Mouse (Mus musculus): Measurements from ENCODE around the gene Otop3. TPM values are rescaled to one million over a fixed set of nuclear protein-coding genes. Genes with fewer than 3 reads are reported as not detected.

The Otop3 gene
- polyA plus RNA-seq, 1 experiment from 2014 or later: 2.7 TPM

DNA sequence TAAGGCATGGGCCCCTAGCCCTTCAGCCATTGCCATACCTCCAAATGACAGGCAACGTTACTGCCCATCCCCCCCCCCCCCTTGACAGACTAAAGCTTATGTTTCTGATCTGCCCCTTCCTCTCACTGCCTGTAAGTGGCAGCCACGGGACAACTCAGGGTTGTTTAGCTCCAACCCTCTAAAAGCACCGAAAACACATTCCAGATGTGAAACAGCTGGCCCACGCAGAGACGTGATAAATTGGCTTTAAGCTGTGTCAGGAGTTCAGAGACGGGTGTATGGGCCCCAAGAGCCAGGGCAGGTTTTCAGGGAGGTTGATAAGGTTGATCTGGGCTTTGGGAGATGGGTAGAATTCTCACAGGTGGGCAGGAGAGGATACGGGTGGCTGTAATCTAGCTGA lies 11.0 kb downstream of the Otop3 start:
- H3K9me3 ChIP-seq: no peaks in the 10 kb centered on the region
- peaks cover 23% of the 10 kb centered on the region for H3K4me1 ChIP-seq
- no peak overlapping the region for H3K9ac ChIP-seq
- H3K27ac ChIP-seq: no peak overlapping the region
- H3K27me3 ChIP-seq (replicated peaks): peaks cover 8% of the 10 kb centered on the region; the same call in 1 of the 2 replicates
- H3K4me2 ChIP-seq: no peak overlapping the region
- ATAC-seq (ENCODE audit: insufficient read depth, low FRiP score, low read depth): no peak
- H3K4me3 ChIP-seq (replicated peaks): no peak overlapping the region
- WGBS: 18% methylated on average over 7 of the region's 7 CpGs
- no peaks in the 10 kb centered on the region for H3K36me3 ChIP-seq

- no peak overlapping the region for H3K4me3 ChIP-seq (replicated peaks)
- 0 out of 2 replicates have a peak, but pooled peaks cover 4% of the 10 kb centered on the region for H3K36me3 ChIP-seq
- H3K9ac ChIP-seq: no peak overlapping the region
- no peaks in the 10 kb centered on the region for H3K9me3 ChIP-seq
- no peak overlapping the region for H3K27ac ChIP-seq
- H3K4me1 ChIP-seq: peaks cover 23% of the 10 kb centered on the region
- 37% methylated on average over 17 of the region's 17 CpGs for WGBS
- H3K27me3 ChIP-seq (replicated peaks): peaks cover 8% of the 10 kb centered on the region
- no peak overlapping the region for H3K4me2 ChIP-seq
- ATAC-seq (ENCODE audit: insufficient read depth, low FRiP score, low read depth): no peak
Measured at GRCm38 (mm10) chr11:115348681-115349248, 14.2 kb downstream of the Otop3 start.

GRCm38 (mm10) chr11:115349976-115350375 lies 15.4 kb downstream of the Otop3 start:
- H3K9ac ChIP-seq: no peak overlapping the region
- H3K9me3 ChIP-seq: no peaks in the 10 kb centered on the region
- H3K27me3 ChIP-seq (replicated peaks): peaks cover 7% of the 10 kb centered on the region
- no peak for ATAC-seq (ENCODE audit: insufficient read depth, low FRiP score, low read depth)
- H3K4me2 ChIP-seq: no peak overlapping the region
- 0 out of 2 replicates have a peak, but pooled peaks cover 4% of the 10 kb centered on the region for H3K36me3 ChIP-seq
- H3K27ac ChIP-seq: no peak overlapping the region
- H3K4me1 ChIP-seq: peaks cover 22% of the 10 kb centered on the region
- no peak overlapping the region for H3K4me3 ChIP-seq (replicated peaks)
- WGBS: 27% methylated on average over 4 of the region's 4 CpGs

- no peak for ATAC-seq (ENCODE audit: insufficient read depth, low FRiP score, low read depth)
- Histone ChIP-seq H3K4me2 (no peak overlapping the region), H3K36me3 (0 out of 2 replicates have a peak, but pooled peaks cover 4% of the 10 kb centered on the region), H3K4me1 (no peaks in the 10 kb centered on the region), H3K27ac (no peak overlapping the region), H3K9ac (no peak overlapping the region), H3K9me3 (no peaks in the 10 kb centered on the region), H3K27me3 (replicated peaks) (peaks cover 5% of the 10 kb centered on the region; the same call in 1 of the 2 replicates), H3K4me3 (replicated peaks) (no peak overlapping the region)
- 87% methylated on average over 5 of the region's 5 CpGs for WGBS
Measured at GRCm38 (mm10) chr11:115353375-115353774, 18.8 kb downstream of the Otop3 start.

DNA sequence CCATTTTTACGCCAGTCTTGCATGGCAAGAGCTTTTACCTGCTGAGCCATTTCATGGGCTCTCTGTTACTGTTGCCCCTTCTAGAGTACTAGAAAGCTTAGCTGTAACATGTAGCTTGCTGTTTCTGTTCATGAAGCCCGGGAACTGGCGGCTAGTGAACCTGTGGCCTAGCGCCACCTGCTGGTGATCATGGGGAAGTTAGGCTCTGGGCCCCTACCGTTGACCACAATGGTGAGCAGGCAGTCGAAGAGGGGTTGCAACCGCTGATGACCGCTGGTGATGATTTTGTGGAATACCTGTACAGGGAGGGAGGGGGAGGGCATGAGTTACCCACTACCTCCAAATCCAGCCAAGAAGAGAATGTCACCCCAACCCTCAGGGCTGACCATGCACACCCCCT lies 19.7 kb downstream of the Otop3 start:
- no peak overlapping the region for H3K4me2 ChIP-seq
- peaks cover 7% of the 10 kb centered on the region for H3K4me1 ChIP-seq
- WGBS: 9% methylated on average over 8 of the region's 8 CpGs
- 0 out of 2 replicates have a peak, but pooled peaks cover 4% of the 10 kb centered on the region for H3K36me3 ChIP-seq
- H3K27ac ChIP-seq: no peak overlapping the region
- H3K4me3 ChIP-seq (replicated peaks): no peak overlapping the region
- H3K27me3 ChIP-seq (replicated peaks): peaks cover 5% of the 10 kb centered on the region; the same call in 1 of the 2 replicates
- H3K9me3 ChIP-seq: no peaks in the 10 kb centered on the region
- ATAC-seq (ENCODE audit: insufficient read depth, low FRiP score, low read depth): no peak
- no peak overlapping the region for H3K9ac ChIP-seq

- Histone ChIP-seq H3K27me3 (replicated peaks) (0 out of 2 replicates have a peak, but pooled peaks cover 5% of the 10 kb centered on the region), H3K4me2 (no peak overlapping the region), H3K4me3 (replicated peaks) (no peak overlapping the region), H3K27ac (peak overlapping the region; percentile 68; the same call in 1 of the 2 replicates), H3K4me1 (peaks cover 17% of the 10 kb centered on the region), H3K36me3 (no peaks in the 10 kb centered on the region), H3K9ac (no peak overlapping the region), H3K9me3 (no peaks in the 10 kb centered on the region)
- 19% methylated on average over 5 of the region's 5 CpGs for WGBS
- no peak for ATAC-seq (ENCODE audit: insufficient read depth, low FRiP score, low read depth)
Measured at GRCm38 (mm10) chr11:115358468-115358867, 23.9 kb downstream of the Otop3 start.

GRCm38 (mm10) chr11:115359293-115359692 lies 24.8 kb downstream of the Otop3 start:
- 0 out of 2 replicates have a peak, but pooled peaks have one; percentile 11 for ATAC-seq (ENCODE audit: insufficient read depth, low FRiP score, low read depth)
- WGBS: 41% methylated on average over 3 of the region's 3 CpGs
- Histone ChIP-seq H3K27me3 (replicated peaks) (0 out of 2 replicates have a peak, but pooled peaks cover 5% of the 10 kb centered on the region), H3K4me2 (0 out of 2 replicates have a peak overlapping the region, but pooled peaks have one; percentile 3), H3K27ac (peak overlapping the region; percentile 68; the same call in 1 of the 2 replicates), H3K9me3 (no peaks in the 10 kb centered on the region), H3K4me3 (replicated peaks) (no peak overlapping the region), H3K9ac (no peak overlapping the region), H3K4me1 (peaks cover 17% of the 10 kb centered on the region), H3K36me3 (no peaks in the 10 kb centered on the region)

- no peak overlapping the region for H3K9ac ChIP-seq
- no peaks in the 10 kb centered on the region for H3K36me3 ChIP-seq
- peak overlapping the region; percentile 68; the same call in 1 of the 2 replicates for H3K27ac ChIP-seq
- H3K4me2 ChIP-seq: 0 out of 2 replicates have a peak overlapping the region, but pooled peaks have one; percentile 3
- peaks cover 17% of the 10 kb centered on the region for H3K4me1 ChIP-seq
- 0 out of 2 replicates have a peak, but pooled peaks cover 5% of the 10 kb centered on the region for H3K27me3 ChIP-seq (replicated peaks)
- no peak overlapping the region for H3K4me3 ChIP-seq (replicated peaks)
- 64% methylated on average over 6 of the region's 6 CpGs for WGBS
- no peak for ATAC-seq (ENCODE audit: insufficient read depth, low FRiP score, low read depth)
- no peaks in the 10 kb centered on the region for H3K9me3 ChIP-seq
Measured at GRCm38 (mm10) chr11:115359726-115360125, 25.2 kb downstream of the Otop3 start.

DNA sequence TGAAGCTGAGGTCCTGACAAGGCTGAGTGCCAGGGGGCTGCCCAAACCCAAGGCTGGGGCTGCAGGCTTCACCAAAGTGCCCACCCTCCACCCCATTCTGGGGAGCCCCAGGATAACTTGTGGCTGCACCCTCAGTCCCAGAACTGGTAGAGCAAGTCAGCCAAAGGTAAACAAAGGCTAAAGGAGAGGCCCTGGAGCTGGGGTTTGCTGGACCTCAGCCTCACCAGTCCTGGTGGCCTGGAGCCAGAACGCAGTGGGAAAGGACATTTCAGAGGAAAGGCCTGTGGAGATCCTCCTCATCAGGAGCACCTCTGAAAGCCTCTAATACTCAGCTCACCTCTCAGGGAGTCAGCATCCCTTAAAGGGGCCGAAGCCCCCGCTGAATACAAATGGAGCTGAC lies 29.6 kb downstream of the Otop3 start:
- H3K36me3 ChIP-seq: no peaks in the 10 kb centered on the region
- H3K27ac ChIP-seq: peak overlapping the region; percentile 44; the same call in 1 of the 2 replicates
- H3K9me3 ChIP-seq: no peaks in the 10 kb centered on the region
- no peak overlapping the region; the same call in 1 of the 2 replicates for H3K4me2 ChIP-seq
- no peak overlapping the region for H3K9ac ChIP-seq
- H3K4me1 ChIP-seq: peaks cover 25% of the 10 kb centered on the region
- no peak; the same call in 1 of the 2 replicates for ATAC-seq (ENCODE audit: insufficient read depth, low FRiP score, low read depth)
- H3K27me3 ChIP-seq (replicated peaks): peaks cover 10% of the 10 kb centered on the region
- no peak overlapping the region for H3K4me3 ChIP-seq (replicated peaks)
- 84% methylated on average over 3 of the region's 3 CpGs for WGBS

DNA sequence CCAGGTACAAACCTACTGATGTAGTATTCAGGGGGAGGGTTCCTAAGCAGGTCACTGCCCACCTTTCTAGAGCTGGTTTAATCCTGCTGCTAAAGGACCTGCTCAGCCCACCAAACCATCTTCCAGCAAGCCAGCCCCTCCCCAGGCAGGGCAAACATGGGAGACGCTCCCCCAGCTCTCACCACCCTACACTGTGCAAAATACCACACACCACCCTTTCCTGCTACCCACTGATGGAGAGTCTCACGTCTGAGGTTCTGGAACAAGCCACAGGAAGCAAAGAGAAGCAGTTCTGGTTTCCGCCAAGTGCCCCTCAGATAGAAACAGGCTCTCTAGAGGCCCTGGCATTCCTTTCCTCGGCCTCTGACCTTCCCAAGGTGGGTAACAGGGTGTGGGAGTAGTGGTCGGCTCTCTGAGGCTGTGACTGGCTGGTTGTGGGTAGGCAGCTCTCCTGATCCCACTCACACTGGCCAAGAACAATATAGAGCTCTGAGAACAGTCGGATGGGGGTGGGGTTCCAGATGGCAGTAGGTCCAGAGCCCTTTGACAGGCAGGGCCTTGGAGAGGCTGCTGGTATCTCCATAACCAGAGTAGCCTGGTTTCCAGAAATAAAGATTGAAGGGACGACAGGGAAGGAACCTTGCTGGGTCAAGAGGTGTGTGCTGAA lies 31.6 kb downstream of the Otop3 start:
- H3K27ac ChIP-seq: no peak overlapping the region; the same call in 1 of the 2 replicates
- peak overlapping the region; percentile 73 for H3K4me2 ChIP-seq
- no peak overlapping the region for H3K9ac ChIP-seq
- H3K4me1 ChIP-seq: peaks cover 15% of the 10 kb centered on the region
- no peaks in the 10 kb centered on the region for H3K9me3 ChIP-seq
- WGBS: 29% methylated on average over 7 of the region's 7 CpGs
- H3K27me3 ChIP-seq (replicated peaks): peaks cover 10% of the 10 kb centered on the region
- no peaks in the 10 kb centered on the region for H3K36me3 ChIP-seq
- ATAC-seq (ENCODE audit: insufficient read depth, low FRiP score, low read depth): no peak
- peak overlapping the region; percentile 53 for H3K4me3 ChIP-seq (replicated peaks)

- peak overlapping the region; percentile 53 for H3K4me3 ChIP-seq (replicated peaks)
- H3K9me3 ChIP-seq: no peaks in the 10 kb centered on the region
- peak overlapping the region; percentile 52 for H3K27ac ChIP-seq
- peak overlapping the region; percentile 73 for H3K4me2 ChIP-seq
- H3K9ac ChIP-seq: peak overlapping the region; percentile 49; the same call in 1 of the 2 replicates
- H3K36me3 ChIP-seq: no peaks in the 10 kb centered on the region
- H3K4me1 ChIP-seq: peaks cover 15% of the 10 kb centered on the region
- no peak for ATAC-seq (ENCODE audit: insufficient read depth, low FRiP score, low read depth)
- WGBS: 5% methylated on average over 28 of the region's 28 CpGs
- peaks cover 10% of the 10 kb centered on the region for H3K27me3 ChIP-seq (replicated peaks)
Measured at GRCm38 (mm10) chr11:115366706-115367394, 32.3 kb downstream of the Otop3 start.
